Mouse (Mus musculus) lung, embryonic 14.5 days (tissue): Measurements from ENCODE around the gene Ier2. TPM values are rescaled to one million over a fixed set of nuclear protein-coding genes. Genes with fewer than 3 reads are reported as not detected.
A peak's percentile ranks its signal among the peaks of the same experiment; 100 is the strongest.

Source experiments
- ATAC-seq: fragments of 200-750 bp; cut with Nextera tagmentation; 2 replicates; pipeline ENCODE4 v1.8.0; 2017; ENCODE audit warnings: mild to moderate bottlenecking, moderate TSS enrichment, moderate library complexity; ENCODE audit not compliant: insufficient read depth
- DNase-seq: peaks from one replicate; pipeline ENCODE4 v3.0.0-alpha.2; 2015
- H3K27ac ChIP-seq: fragments of 300-500 bp; sonication (generic); 2 replicates; pipeline ENCODE4 v1.5.1; 2014; ENCODE audit warnings: low read depth, mild to moderate bottlenecking, moderate library complexity
- H3K27me3 ChIP-seq: fragments of 300-500 bp; sonication (generic); 2 replicates; pipeline ENCODE4 v1.6.1; 2014; ENCODE audit warnings: low read length, control low read depth; ENCODE audit not compliant: insufficient read depth
- H3K36me3 ChIP-seq: fragments of 300-500 bp; sonication (generic); 2 replicates; pipeline ENCODE4 v1.6.1; 2014; ENCODE audit warnings: control low read depth; ENCODE audit not compliant: insufficient read depth
- H3K4me1 ChIP-seq: fragments of 300-500 bp; sonication (generic); 2 replicates; pipeline ENCODE4 v1.6.1; 2014; ENCODE audit warnings: antibody characterized with exemption, control low read depth; ENCODE audit not compliant: insufficient read depth
- H3K4me2 ChIP-seq: fragments of 300-500 bp; sonication (generic); 2 replicates; pipeline ENCODE4 v1.6.1; 2014; ENCODE audit warnings: mild to moderate bottlenecking
- H3K4me3 ChIP-seq: fragments of 300-500 bp; sonication (generic); 2 replicates; pipeline ENCODE4 v1.5.1; 2014; ENCODE audit warnings: low read depth, low read length
- H3K9ac ChIP-seq: fragments of 300-500 bp; sonication (generic); 2 replicates; pipeline ENCODE4 v1.6.1; 2014
- H3K9me3 ChIP-seq: fragments of 300-500 bp; sonication (generic); 2 replicates; pipeline ENCODE4 v1.6.1; 2016; ENCODE audit warnings: low read depth, low read length, control low read depth
- CTCF ChIP-seq: IDR thresholded peaks from 2 replicates; pipeline ENCODE4 v1.5.1; 2016; ENCODE audit warnings: antibody characterized with exemption, low read depth
- WGBS: fragments of 180-500 bp; shearing (Covaris S2); extraction: QIAGEN DNeasy Blood & Tissue Kit; methylation state at CpG from one replicate; pipeline ENCODE4 v1.1.7; 2014; 5-methylcytosine and 5-hydroxymethylcytosine counted together
- polyA plus RNA-seq: library from polyadenylated mRNA; unstranded; fragments of >200 nt; fragmentation: Nextera tagmentation; extraction: Ambion mirVana; gene quantifications from 2 replicates; pipeline ENCODE4 v1.2.1, GENCODE M21; 2014

Ier2 gene
- polyA plus RNA-seq, 1 experiment from 2014 or later, result 83.8 TPM

DNA sequence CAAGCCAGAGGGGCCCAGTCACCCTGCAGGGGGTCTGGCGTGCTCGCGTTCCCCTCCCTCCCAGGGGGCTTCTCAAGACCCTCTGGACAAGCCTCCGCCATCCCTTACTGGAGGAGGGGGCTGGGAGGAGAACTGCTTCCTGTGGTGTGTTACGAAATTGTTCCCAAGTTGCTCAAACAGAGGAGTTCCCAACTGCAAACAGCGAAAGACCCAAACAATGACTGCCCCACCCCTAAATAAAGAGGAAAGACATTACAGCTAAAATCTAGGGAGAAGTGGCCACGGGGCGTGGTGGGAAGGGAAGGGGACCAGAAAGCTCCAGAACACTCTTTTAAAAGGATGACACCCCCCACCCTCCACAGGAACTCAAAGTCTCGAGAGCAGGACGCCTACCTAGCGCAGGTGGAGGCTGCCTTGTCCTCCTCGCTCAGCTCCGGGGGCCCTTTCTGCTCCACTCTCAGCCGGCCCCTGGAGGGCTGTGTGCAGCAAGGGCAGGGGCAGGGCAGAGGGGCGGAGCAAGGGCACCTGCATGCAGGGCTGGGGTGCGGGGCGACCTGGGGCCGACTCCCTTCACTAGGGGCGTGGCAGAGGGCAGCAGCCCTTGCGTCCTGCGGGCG is 44.7 kb upstream of the Ier2 start:
- peaks cover 37% of the 10 kb centered on the region for H3K4me1 ChIP-seq

DNA sequence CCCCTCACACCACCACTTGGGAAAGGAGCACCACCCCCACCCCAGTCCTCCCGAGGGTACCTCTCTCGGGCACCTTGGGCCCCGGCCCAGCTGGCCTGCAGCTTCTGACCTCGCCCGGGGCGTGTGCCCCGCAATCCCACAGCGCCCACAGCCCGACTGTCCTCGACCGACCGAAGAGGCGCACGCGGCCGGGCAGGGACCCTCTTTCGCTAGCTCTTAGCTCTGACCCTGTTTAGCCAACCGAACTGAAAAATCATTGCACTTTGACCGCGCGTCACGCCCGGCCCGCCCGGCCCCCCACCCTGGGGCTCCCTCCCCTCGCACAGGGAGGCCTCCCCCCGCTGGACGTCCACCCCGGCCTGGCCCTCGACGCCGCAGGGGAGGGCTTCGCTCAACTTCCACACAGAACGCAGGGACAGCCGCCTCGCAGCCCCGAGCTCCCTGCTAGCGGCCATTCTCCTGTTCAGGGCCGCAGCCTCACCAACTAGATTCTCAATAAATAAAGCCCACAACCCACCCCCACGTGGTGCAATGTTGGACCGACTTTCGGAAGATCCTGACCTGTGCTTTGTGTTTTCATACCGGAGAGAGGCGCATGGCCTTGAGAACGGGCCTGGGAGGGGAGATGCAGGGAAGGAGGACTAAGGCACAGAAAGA is 44.1 kb upstream of the Ier2 start:
- 12% methylated on average over 43 of the region's 45 CpGs for WGBS
- ATAC-seq (no peak), DNase-seq (peak; percentile 46)
- TF ChIP-seq CTCF, result no peak
- H3K4me1 ChIP-seq, result peaks cover 34% of the 10 kb centered on the region
- peak overlapping the region; percentile 59 for H3K27ac ChIP-seq
- peak overlapping the region; percentile 60 for H3K4me2 ChIP-seq
- H3K36me3 ChIP-seq, result peaks cover 34% of the 10 kb centered on the region
- H3K9me3 ChIP-seq, result no peaks in the 10 kb centered on the region
- peak overlapping the region; percentile 30 for H3K4me3 ChIP-seq
- peak overlapping the region; percentile 45 for H3K9ac ChIP-seq
- H3K27me3 ChIP-seq, result peaks cover 55% of the 10 kb centered on the region

More for the DNA sequence above, 44.7 kb upstream of the Ier2 start:
- Histone ChIP-seq H3K27me3 (peaks cover 51% of the 10 kb centered on the region), H3K9ac (peak overlapping the region; percentile 45), H3K27ac (peak overlapping the region; percentile 59), H3K4me3 (peak overlapping the region; percentile 30), H3K4me2 (peak overlapping the region; percentile 60), H3K36me3 (peaks cover 34% of the 10 kb centered on the region), H3K9me3 (no peaks in the 10 kb centered on the region)
- no peak for TF ChIP-seq CTCF
- WGBS, result 23% methylated on average over 22 of the region's 22 CpGs
- ATAC-seq, result no peak
- peak; percentile 67 for DNase-seq

DNA sequence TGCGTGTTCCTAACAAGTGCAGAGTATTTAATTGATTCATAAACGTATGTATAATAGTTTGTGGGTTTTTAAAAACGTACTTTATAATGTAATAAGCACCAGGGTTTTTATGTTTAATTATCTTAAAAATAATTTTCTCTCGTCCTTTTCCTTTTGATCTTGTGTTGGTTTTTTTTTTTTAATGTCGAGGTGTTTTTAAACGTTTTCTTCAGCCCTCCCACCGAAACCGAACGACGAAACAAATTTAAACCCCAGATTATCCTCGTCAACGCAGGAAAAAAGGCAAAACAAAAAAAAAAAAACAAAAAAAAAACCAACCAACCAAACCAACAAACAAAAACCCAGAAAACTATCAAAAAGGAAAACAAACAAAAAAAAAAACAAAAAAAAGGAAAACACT is 43.3 kb upstream of the Ier2 start:
- no peak overlapping the region for H3K27ac ChIP-seq
- H3K4me1 ChIP-seq, result peaks cover 29% of the 10 kb centered on the region
- peak; percentile 12 for DNase-seq
- peak overlapping the region; percentile 42 for H3K9ac ChIP-seq
- ATAC-seq, result no peak
- no peak for TF ChIP-seq CTCF
- H3K36me3 ChIP-seq, result peaks cover 31% of the 10 kb centered on the region
- peak overlapping the region; percentile 60 for H3K4me2 ChIP-seq
- peaks cover 55% of the 10 kb centered on the region for H3K27me3 ChIP-seq
- 19% methylated on average over 12 of the region's 12 CpGs for WGBS
- no peaks in the 10 kb centered on the region for H3K9me3 ChIP-seq
- H3K4me3 ChIP-seq, result peak overlapping the region; percentile 39

DNA sequence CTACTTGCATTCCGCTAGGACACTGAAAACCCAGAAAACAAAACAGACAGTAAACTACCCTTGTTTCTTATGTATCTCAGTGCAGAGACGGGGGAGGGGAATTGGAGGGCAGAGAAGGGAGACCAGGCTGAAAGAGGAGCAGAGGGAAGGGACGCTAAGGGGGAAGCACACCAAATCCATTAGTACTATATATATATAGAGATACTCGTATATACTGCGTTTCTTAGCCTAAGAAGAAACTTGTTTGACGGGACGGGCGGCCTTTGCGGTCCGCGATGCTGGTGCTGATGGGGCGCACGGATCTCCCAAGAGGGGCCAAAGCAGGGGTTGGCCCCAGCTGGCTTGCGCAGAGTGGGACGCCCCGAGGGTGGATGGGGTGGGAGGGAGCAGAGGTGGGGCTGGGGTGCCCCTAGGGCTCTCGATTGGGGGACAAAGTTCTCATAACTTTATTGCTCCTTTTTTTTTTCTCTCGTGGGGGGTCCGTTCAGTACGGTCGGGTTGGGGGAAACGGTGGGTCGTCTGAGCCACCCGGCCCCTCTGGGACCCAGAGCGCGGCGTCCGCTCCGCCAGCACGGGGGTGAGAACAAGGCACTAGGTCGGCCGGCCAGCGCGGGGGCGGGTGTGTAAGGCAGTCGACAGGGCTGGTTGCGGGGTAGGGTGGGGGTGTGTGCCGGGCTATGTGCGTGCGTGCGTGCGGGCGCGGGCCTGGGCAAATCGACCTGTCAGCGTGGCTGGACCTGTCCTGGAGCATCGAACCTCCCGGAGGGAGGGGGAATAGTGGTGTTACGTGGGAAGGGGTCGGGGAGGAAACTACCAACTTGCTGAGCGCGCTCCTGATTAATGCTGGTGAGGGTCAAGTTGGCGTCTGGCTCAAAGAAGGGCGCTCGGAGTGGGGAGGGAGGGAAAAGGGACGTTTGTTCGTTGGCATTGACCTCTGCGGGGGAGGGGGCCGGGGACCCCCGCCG is 42.5 kb upstream of the Ier2 start:
- peak overlapping the region; percentile 60 for H3K4me2 ChIP-seq
- peaks cover 55% of the 10 kb centered on the region for H3K27me3 ChIP-seq
- peaks cover 28% of the 10 kb centered on the region for H3K36me3 ChIP-seq
- TF ChIP-seq CTCF, result no peak
- ATAC-seq (no peak), DNase-seq (peak; percentile 57)
- H3K4me3 ChIP-seq, result peak overlapping the region; percentile 39
- peak overlapping the region; percentile 42 for H3K9ac ChIP-seq
- H3K9me3 ChIP-seq, result no peaks in the 10 kb centered on the region
- H3K4me1 ChIP-seq, result peaks cover 26% of the 10 kb centered on the region
- WGBS, result 5% methylated on average over 58 of the region's 61 CpGs
- peak overlapping the region; percentile 60 for H3K27ac ChIP-seq

DNA sequence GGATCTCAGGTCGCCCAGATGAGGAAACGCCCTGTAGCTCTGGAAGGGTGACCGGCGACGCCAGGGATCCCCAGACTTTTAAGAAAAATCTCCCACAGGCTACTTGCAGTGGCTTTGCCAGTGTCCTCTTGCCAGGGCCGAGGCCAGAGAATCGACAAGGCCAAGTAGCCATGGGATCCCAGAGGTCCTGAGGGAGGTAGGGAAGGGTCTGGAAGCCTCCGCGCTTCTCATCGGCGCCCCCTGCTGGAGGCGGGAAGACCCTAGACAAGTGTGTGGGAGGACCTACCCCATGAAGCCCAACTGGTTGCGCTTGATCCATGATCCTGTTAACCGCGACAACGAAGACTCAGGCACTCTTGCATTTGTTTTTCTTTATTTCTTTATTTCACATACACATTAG is 41.7 kb upstream of the Ier2 start:
- no peak for ATAC-seq
- H3K27ac ChIP-seq, result peak overlapping the region; percentile 63
- H3K4me2 ChIP-seq, result peak overlapping the region; percentile 60
- peaks cover 32% of the 10 kb centered on the region for H3K36me3 ChIP-seq
- no peaks in the 10 kb centered on the region for H3K9me3 ChIP-seq
- WGBS, result 11% methylated on average over 16 of the region's 16 CpGs
- peaks cover 55% of the 10 kb centered on the region for H3K27me3 ChIP-seq
- peak overlapping the region; percentile 11; the same call in 1 of the 2 replicates for H3K9ac ChIP-seq
- peaks cover 26% of the 10 kb centered on the region for H3K4me1 ChIP-seq
- H3K4me3 ChIP-seq, result peak overlapping the region; percentile 39
- TF ChIP-seq CTCF, result peak; percentile 87
- DNase-seq, result peak; percentile 89

DNA sequence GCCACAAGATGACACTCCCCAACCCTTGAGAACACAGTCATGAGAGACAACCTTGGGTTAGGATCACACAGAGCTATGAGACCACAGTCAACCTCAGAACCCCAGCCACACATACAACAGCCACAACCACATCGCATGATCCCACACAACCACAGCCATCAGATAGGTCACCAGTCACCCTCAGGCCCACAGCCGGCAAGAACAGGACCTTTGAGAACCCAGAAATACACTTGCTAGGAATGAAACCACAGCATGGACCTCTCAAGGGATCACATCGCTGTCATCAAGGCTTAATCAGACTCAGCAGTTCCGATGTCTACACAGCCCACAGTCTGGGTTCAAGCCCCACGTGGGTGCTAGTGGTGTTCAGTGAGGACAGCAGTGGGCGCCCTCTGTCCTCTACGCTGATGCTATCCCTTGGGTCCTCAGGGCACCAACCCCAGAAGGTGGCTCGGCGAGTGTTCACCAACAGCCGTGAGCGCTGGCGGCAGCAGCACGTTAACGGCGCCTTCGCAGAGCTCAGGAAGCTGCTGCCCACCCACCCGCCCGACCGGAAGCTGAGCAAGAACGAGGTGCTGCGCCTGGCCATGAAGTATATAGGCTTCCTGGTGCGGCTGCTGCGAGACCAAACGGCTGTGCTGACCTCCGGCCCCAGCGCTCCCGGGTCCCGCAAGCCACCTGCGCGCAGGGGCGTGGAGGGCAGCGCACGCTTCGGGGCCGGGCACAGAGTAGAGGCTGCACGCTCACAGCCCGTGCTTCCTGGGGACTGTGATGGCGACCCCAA is 41.0 kb upstream of the Ier2 start:
- Histone ChIP-seq H3K9me3 (no peaks in the 10 kb centered on the region), H3K4me3 (peak overlapping the region; percentile 39), H3K9ac (peak overlapping the region; percentile 11; the same call in 1 of the 2 replicates), H3K4me2 (peak overlapping the region; percentile 60), H3K27ac (peak overlapping the region; percentile 63), H3K36me3 (peaks cover 35% of the 10 kb centered on the region), H3K4me1 (peaks cover 21% of the 10 kb centered on the region), H3K27me3 (peaks cover 55% of the 10 kb centered on the region)
- 17% methylated on average over 38 of the region's 38 CpGs for WGBS
- DNase-seq (peak; percentile 21), ATAC-seq (no peak)
- no peak for TF ChIP-seq CTCF
